Mouse (Mus musculus): Measurements from ENCODE around the gene Mmd.

Gene Mmd

DNA sequence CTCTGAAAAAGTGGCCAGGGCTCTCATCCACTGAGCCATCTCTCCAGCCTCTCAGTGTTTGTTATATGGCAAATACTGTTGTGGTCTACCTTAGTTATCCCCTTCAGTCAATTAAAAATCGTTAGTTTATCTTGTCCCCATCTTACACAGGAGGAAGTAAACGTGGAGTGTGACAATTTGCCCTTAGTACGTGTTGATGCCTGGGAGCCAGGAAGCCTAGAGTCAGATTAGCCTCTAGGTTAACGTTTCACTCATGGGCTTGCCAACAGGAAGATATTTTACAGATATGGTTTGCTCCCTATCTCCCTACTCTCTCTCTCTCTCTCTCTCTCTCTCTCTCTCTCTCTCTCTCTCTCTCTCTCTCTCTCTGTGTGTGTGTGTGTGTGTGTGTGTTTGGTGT lies 33.9 kb downstream of the Mmd start:
- DNase-seq (ENCODE audit: low spot score), result no peak

DNA sequence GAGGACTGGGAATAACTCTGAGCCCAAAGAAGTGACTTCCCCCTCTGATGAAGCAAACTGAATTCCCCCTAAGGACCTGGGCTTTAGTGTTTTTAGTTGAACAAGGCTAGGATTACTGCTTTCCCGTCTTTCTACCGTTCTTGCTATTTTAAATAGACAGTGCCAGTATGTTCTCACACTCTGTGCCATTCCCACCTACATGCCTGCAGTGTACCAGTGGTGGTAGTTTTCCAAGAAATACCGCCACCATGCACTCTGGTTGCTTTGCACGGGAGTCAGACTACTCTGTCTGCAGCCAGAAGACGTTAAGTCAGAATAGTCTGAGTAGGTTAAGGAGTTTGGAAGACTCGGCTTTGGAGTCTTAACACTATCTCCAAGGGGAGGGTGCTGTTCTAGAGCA lies 34.3 kb downstream of the Mmd start:
- DNase-seq (ENCODE audit: low spot score), result no peak

DNA sequence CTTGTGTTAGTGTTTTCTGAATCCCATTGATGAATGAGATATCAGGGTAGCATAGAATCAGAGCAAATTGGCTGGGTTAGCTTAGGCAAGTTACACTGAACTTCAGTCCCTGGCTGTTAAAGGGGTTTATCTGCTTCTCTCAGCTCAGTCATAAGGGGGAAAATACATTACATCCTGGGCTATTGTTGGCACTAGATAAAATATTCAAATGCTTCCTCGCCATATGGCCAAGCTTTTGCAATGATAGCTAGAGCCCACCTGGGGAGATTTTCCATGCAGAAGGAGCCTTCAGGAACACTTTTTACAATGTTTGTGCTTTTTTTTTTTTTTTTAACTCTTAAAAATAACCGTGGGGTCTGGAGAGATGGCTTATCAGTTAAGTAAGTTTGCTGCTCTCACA lies 34.8 kb downstream of the Mmd start:
- DNase-seq (ENCODE audit: low spot score), result no peak

DNA sequence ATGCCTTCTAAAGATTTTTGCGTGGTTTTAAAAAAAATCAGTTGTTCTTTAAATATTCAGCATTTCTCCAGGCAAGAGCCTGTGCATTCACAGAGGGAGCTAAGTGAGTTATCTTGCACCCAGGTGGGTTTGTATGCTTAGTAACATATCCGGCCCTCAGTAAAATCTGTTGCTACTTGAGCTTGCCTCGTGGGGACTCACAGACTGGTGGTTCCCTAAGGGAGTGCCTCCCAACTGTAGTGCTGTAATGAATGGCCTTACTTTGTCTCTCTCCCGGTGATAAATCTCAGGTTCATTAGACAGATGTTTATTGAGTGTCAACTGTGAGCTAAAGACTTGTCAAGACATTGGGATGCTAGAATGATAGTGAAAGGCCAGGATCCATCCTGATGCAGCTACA lies 35.4 kb downstream of the Mmd start:
- DNase-seq (ENCODE audit: low spot score), result no peak

DNA sequence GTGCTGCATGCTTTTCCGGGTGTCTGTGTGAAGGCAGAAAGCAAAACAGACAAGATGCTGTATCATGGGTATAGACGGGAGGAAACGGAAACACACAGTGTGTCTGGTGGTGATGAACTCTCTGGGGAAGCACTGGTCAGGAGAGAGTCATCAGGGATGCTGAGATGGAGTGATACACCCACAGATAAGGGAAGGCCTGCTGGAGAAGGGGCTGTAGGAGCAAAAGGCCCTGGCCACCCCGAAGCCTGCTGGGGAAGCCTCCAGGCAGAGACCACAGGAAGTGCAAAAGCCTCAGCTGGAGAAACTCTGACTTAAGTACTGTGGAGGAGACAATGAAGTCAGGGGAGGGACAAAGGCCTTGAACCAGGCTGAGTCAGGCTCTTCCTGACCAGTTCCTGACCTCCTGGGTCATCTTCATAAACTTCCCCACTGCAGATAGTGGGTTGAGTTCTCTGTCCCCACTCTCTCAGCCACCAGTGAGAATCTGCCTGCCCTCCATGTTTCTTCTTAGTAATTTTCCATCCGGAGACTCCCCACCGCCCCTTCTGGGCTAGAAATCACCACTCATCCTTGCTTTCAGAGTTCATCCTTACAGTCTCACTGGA lies 37.4 kb downstream of the Mmd start:
- no peak for DNase-seq (ENCODE audit: low spot score)

DNA sequence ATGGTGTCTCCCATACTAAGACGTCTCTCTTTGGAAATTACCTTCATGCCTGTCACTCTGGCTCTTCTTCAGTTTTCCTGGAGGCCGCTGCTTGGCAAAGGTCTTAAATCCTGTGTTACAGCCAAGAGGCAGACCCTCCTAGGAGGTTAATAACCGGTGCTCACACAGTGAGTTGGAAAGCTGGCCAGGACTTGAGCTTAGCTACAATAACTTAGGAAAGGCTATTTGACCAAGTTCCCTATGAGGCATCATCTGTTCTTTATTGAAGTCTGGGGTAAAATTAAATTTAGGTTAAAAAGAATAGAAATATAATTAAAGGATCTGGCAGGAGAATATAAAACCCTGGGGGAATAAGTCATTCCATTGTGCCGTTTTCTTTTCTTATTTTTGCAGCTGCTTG lies 41.9 kb downstream of the Mmd start:
- no peak for DNase-seq (ENCODE audit: low spot score)

DNA sequence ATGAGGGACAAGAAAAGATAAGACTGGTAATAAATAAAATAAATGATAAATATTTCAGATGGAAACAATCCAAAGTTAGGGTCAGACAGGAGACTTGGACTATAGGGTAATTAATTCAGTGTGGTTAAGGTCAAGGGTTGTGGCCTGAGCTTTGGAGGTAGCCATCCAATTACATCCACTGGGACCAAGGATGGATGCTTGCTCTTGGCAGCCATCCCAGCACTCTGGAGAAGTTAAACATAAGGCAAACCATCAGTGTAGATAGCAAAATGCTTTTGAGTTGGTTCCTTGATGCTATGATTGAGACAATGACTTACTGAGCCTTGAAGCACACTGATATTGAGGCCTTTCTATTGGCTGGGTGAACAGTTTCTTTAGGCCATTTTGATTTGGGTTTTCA lies 43.5 kb downstream of the Mmd start:
- DNase-seq (ENCODE audit: low spot score), result no peak

DNA sequence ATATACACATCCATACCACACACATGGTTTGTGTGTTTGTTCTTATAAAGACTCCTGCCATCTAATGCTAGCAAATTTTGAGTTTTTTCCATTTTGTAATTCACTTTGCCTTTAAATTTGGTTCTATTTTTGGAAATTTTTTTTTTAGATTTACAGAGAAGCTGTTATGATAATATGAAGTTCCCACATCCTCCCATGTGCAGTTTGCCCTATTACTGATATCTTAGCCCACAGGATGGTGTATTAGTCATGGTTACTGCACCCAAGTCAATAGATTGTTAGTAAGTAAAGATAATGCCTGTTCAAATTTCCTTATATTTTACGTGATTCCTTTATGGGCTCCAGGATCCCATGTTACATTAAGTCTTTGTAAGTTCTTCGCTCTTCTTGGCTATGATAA lies 45.4 kb downstream of the Mmd start:
- DNase-seq (ENCODE audit: low spot score), result no peak

DNA sequence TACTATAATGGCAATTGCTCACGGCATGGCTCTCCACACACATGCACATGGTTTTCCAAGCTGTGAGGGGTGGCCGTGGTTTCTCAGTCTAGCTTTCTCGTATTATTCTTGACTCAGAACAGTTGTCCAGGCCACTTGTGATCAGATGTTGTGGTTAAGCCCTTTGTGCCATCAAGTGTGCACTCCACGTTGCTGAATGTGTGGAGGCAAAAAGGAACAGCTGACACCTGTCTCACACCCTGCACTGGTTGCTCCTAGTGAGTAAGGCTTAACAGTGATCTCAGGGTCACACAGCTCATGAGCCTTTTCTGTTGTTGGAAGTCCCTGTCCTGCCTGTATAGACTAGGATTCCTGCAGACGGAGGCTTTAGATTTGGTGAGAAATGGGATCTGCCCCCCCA lies 56.8 kb downstream of the Mmd start:
- no peak for DNase-seq (ENCODE audit: low spot score)

DNA sequence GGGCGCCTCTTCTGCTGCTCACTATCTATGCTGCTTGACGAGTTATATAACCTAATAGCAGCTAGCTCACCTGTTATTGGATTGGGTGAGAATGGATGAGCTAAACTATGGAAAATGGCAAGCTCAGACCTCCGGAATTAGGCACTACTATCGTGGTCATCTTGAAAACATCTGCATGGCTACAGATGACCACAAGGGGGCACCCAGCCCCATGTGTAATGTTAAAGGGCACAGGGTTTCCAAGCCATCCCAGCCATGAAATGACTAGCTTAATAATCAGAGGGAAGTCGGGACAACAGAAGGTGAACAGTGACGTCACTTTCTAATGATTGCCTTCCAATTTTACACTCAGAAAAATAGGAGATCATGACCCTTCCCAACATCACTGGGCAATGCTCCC lies 57.7 kb downstream of the Mmd start:
- peak; percentile 24 for DNase-seq (ENCODE audit: low spot score)

DNA sequence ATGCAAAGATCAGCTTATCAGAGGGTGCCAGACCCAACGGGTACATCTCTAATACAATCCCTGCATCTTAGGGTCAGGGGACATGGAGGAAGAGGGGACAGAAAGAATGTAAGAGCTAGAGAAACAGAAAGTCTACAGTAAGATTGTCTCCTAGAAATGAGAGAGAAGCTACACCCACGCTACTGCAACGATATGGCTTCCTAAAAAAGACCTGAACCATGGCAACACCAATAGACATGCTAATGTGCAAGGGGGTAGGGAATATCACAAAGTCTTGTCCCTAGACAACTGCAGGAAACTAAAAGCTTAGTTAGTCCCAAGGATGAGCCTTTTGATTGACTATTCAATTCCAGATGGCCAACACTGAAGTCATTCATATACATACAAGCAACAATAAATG lies 65.3 kb downstream of the Mmd start:
- DNase-seq (ENCODE audit: low spot score), result no peak

DNA sequence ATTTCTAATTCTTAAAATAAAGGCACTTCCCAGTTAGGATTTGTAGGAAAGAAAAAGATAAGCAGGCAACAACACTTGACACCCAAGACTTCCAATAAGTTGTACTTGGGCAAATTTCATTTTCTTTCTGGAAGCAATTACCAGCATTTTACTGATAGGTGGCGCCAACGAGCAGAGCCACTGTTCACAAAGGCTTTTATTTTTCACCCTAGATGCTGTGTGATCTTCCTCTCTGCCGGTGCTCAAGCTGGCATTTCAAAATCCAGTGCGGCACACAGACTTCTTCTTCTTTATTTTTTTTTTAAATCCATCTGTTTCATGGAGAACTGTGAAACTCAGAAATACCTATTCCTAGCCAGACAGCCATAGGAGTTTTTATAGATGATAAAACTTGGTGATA lies 68.2 kb downstream of the Mmd start:
- peak; percentile 14 for DNase-seq (ENCODE audit: low spot score)

DNA sequence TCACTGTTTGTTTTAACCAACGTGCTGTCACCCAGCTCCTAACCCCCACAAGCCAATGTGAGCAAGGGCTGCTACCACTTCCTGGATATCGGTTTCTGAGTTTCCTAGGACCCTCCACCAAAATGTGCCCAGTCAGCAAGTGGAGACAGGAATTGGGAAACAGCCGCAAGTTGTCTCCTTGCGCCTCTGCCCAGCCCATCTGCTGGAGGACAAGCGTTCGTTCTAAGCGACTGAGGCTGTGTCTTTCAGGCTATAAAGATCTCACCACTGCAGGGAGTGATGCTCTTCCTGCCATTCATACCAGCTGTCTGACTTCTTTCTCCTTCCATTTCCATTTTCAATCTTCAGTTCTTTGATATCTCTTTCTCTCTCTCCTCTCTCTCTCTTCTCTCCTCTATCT lies 71.7 kb downstream of the Mmd start:
- no peak for DNase-seq (ENCODE audit: low spot score)

DNA sequence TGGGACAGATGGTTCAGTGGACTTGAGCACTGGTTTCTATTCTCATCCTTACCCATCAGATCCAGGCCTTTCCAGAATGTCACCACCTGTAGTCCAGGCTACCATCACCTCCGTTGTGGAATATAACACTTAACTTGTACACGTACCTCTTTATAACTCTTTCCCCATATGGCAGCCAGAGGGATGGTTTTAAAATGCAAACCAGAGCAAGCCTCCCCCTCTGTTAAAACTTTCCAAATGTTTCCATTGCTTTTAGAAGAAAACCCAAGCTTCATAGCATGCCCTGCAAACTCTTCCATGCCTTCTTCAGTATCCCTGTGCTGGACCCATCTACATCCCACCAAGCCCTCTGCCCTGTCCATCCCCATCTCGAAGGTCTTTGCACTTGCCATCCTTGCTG lies 75.3 kb downstream of the Mmd start:
- no peak for DNase-seq (ENCODE audit: low spot score)

DNA sequence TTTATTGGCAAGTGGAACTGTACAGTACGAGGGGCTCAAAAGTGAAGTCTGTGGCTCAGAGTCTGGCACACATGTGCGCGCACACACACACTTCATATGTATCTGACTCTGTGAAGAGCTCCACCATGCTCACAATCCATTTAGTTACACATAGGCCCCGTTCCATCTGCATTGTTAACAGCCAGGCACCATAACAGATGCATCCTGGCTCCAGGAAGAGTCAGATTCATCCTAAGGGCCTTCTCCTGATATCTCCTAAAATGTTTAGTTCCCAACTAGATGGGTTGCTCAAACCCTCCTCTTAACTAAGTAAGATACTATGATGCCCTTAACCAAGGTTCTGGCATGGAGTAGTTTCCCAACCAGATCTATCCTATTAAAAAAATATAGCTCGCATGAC lies 76.9 kb downstream of the Mmd start:
- no peak for DNase-seq (ENCODE audit: low spot score)

DNA sequence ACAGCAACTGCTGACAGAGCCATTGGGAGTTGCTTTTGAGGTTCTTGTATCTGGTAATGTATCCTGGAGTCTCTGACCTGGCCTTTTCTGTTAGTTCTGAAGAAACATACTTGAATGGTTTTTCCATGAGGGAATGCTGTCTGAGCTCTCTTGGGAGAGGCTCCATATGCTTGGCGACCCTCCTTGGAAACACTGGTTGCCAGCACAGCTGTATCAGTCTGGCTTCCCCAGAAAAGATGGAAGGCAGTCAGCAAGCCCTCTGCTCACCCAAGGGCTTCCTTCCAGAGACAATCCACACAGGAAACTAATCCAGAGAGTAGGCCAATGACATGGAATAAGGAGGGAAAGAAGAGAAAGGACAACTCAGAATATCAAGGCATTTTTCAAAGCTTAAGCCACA lies 77.6 kb downstream of the Mmd start:
- DNase-seq (ENCODE audit: low spot score), result no peak

Data from ovary, postnatal 10 days (tissue).